8 mouse cellular contexts compared by ENCODE assay signal in genomic region chr7:45830427-45831127, GRCm38 (mm10). TPM values are rescaled to one million over a fixed set of nuclear protein-coding genes. Genes with fewer than 3 reads are reported as not detected.
A peak's percentile ranks its signal among the peaks of the same experiment; 100 is the strongest.
DNase-seq lines count a peak whose midpoint lies in the region; ATAC-seq and TF ChIP-seq lines count a peak whose summit lies in the region.

TSS of gene Grwd1 (minus strand) at chr7:45830944.

- DNase-seq in B cell, adult 2 months: peak; percentile 88 to 90
- peak; percentile 95 for DNase-seq in heart, embryonic 10.5 days (ENCODE audit: low spot score)
- DNase-seq in liver: peak; percentile 76
- DNase-seq in spleen, postnatal 4 days (ENCODE audit: low spot score in 2 of 2): peak; percentile 69 to 86

- no peak for TF ChIP-seq CTCF in bone marrow macrophage, adult 2 months (IDR thresholded peaks at IDR 0.05; ENCODE audit: low read depth, low read length)
- no peak for TF ChIP-seq CTCF in embryonic fibroblast, embryonic 13.5 days (IDR thresholded peaks at IDR 0.05; ENCODE audit: borderline replicate concordance, insufficient read depth, low read length)

- no peaks in the 10 kb centered on the region for H3K9me3 ChIP-seq in heart, embryonic 10.5 days
- H3K9me3 ChIP-seq in kidney, embryonic 15.5 days (replicated peaks): no peaks in the 10 kb centered on the region

- peaks cover 47% of the 10 kb centered on the region for H3K27me3 ChIP-seq in heart, embryonic 10.5 days (ENCODE audit: insufficient read depth, poor library complexity, severe bottlenecking)
- peaks cover 45% of the 10 kb centered on the region for H3K27me3 ChIP-seq in kidney, embryonic 15.5 days

- WGBS in heart, embryonic 10.5 days: under 1% methylated on average over 35 of the region's 35 CpGs
- under 1% methylated on average over 35 of the region's 35 CpGs for WGBS in kidney, embryonic 15.5 days

- H3K36me3 ChIP-seq in heart, embryonic 10.5 days: peaks cover 38% of the 10 kb centered on the region
- H3K36me3 ChIP-seq in kidney, embryonic 15.5 days: peaks cover 40% of the 10 kb centered on the region

- peak within 1 kb of the TSS; percentile 65 for H3K27ac ChIP-seq in bone marrow macrophage, adult 2 months (ENCODE audit: insufficient read depth, low read depth, low read length)
- H3K27ac ChIP-seq in embryonic fibroblast, embryonic 13.5 days (ENCODE audit: insufficient read depth, low read length): 0 out of 2 replicates have a peak within 1 kb of the TSS, but pooled peaks have one; percentile 4
- peak within 1 kb of the TSS; percentile 93 for H3K27ac ChIP-seq in heart, embryonic 10.5 days
- peak within 1 kb of the TSS; percentile 82 for H3K27ac ChIP-seq in kidney, embryonic 15.5 days

- H3K4me2 ChIP-seq in kidney, embryonic 15.5 days: peak within 1 kb of the TSS; percentile 83

- H3K4me1 ChIP-seq in bone marrow macrophage, adult 2 months (ENCODE audit: control insufficient read depth, insufficient read depth, low read length): peaks cover 7% of the 10 kb centered on the region
- no peaks in the 10 kb centered on the region; the same call in 1 of the 2 replicates for H3K4me1 ChIP-seq in embryonic fibroblast, embryonic 13.5 days (ENCODE audit: control insufficient read depth, insufficient read depth, low read length)
- peaks cover 32% of the 10 kb centered on the region for H3K4me1 ChIP-seq in heart, embryonic 10.5 days
- H3K4me1 ChIP-seq in kidney, embryonic 15.5 days: peaks cover 42% of the 10 kb centered on the region

- no peak for TF ChIP-seq POLR2A in bone marrow macrophage, adult 2 months (IDR thresholded peaks at IDR 0.05; ENCODE audit: borderline replicate concordance, low read depth, low read length)
- peak; percentile 62 for TF ChIP-seq POLR2A in embryonic fibroblast, embryonic 13.5 days (IDR thresholded peaks at IDR 0.05; ENCODE audit: low read depth, low read length)

- peak within 1 kb of the TSS; percentile 78 for H3K9ac ChIP-seq in kidney, embryonic 15.5 days

- H3K4me3 ChIP-seq in bone marrow macrophage, adult 2 months (ENCODE audit: insufficient read depth, low read length): peak within 1 kb of the TSS; percentile 88
- H3K4me3 ChIP-seq in embryonic fibroblast, embryonic 13.5 days (ENCODE audit: insufficient read depth, low read length): peak within 1 kb of the TSS; percentile 95
- peak within 1 kb of the TSS; percentile 99 for H3K4me3 ChIP-seq in heart, embryonic 10.5 days
- peak within 1 kb of the TSS; percentile 95 for H3K4me3 ChIP-seq in kidney, embryonic 15.5 days (replicated peaks)

- peak; percentile 87 for ATAC-seq in kidney, embryonic 15.5 days (replicated peaks; ENCODE audit: low FRiP score)
- ATAC-seq in monocyte, adult 5-6 weeks (replicated peaks; ENCODE audit: insufficient number of reproducible peaks, low FRiP score, low TSS enrichment, poor library complexity, severe bottlenecking): peak; percentile 88

RNA-seq across cellular contexts. Expression of gene Grwd1, which starts in this region (rescaled TPM):
- polyA plus RNA-seq in bone marrow macrophage, adult 2 months (2012; ENCODE audit: insufficient read depth, insufficient read length, missing spikeins): 4.4 and 4.9 TPM in 2 replicates
- polyA plus RNA-seq in embryonic fibroblast, embryonic 13.5 days (2011; ENCODE audit: insufficient read length, low read depth, missing spikeins): 13.5 and 17.6 TPM in 2 replicates
- 69.8 and 97.9 TPM in 2 replicates for polyA plus RNA-seq in heart, embryonic 10.5 days (2016; fragmentation: Nextera tagmentation; extraction: Ambion mirVana)
- 82.5 and 86.3 TPM in 2 replicates for polyA plus RNA-seq in kidney, embryonic 15.5 days (2015; fragmentation: Nextera tagmentation; extraction: Ambion mirVana)
- 5.8 to 8.7 TPM (median 6.7 TPM) in 3 replicates for total RNA-seq in monocyte, adult 5-6 weeks (2017)

Comparison
In these comparisons a context has a peak if more than half of its experiments do, and no peak if none do; other contexts are left out.
1. Peak in every context shown above with its lines: DNase-seq, ATAC-seq, H3K4me3 ChIP-seq and H3K27ac ChIP-seq.
2. H3K27ac ChIP-seq: peak in every context shown above with its lines; median percentile 93 in heart, embryonic 10.5 days; 82 in kidney, embryonic 15.5 days; 65 in bone marrow macrophage, adult 2 months; 4 in embryonic fibroblast, embryonic 13.5 days.